Mouse (Mus musculus): ENCODE data around the gene Hmox1. TPM values are rescaled to one million over a fixed set of nuclear protein-coding genes. Genes with fewer than 3 reads are reported as not detected.

Hmox1 gene
- polyA plus RNA-seq, 1 experiment from 2014 or later: 8.2 TPM

- peaks cover 6% of the 10 kb centered on the region for H3K4me1 ChIP-seq (replicated peaks; ENCODE audit: control insufficient read depth, insufficient read depth, low read length)
These were observed 8.9 kb upstream of the Hmox1 start for GRCm38 (mm10) chr8:75084382-75085064.

DNA sequence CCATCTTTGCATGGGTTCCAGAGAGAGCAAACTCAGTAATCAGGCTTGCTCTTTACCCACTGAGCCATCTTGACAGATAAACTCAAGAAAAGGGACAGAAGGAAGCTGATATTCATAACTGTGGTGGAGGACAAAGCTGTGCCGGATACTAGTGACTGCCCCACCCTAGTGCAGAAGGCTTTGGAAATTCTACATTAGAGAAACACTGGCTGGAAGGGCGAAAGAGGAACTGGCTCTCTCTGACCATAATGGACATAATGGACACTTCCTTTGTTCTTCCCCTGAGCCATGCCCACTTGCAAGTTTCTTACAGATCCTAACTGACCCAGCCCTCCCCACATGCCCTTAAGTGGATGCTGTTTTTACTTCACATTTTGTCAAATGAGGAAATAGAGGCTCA, 7.4 kb upstream of the Hmox1 start:
- H3K4me3 ChIP-seq (replicated peaks; ENCODE audit: low read length): no peak overlapping the region
- 77% methylated on average over 2 of the region's 2 CpGs for WGBS
- no peak for ATAC-seq

More at GRCm38 (mm10) chr8:75084382-75085064, 8.9 kb upstream of the Hmox1 start:
- H3K36me3 ChIP-seq (ENCODE audit: control insufficient read depth, insufficient read depth): no peaks in the 10 kb centered on the region
- H3K9ac ChIP-seq (replicated peaks; ENCODE audit: low read depth, low read length): no peak overlapping the region
- no peak overlapping the region for H3K4me3 ChIP-seq (replicated peaks; ENCODE audit: low read length)
- no peaks in the 10 kb centered on the region for H3K9me3 ChIP-seq (ENCODE audit: control insufficient read depth, low read length)
- no peaks in the 10 kb centered on the region for H3K27me3 ChIP-seq (replicated peaks; ENCODE audit: control insufficient read depth, insufficient read depth, low read length)
- 83% methylated on average over 3 of the region's 3 CpGs for WGBS
- no peak overlapping the region for H3K4me2 ChIP-seq (ENCODE audit: low read length)
- ATAC-seq: no peak
- H3K27ac ChIP-seq (ENCODE audit: low read length): no peak overlapping the region

DNA sequence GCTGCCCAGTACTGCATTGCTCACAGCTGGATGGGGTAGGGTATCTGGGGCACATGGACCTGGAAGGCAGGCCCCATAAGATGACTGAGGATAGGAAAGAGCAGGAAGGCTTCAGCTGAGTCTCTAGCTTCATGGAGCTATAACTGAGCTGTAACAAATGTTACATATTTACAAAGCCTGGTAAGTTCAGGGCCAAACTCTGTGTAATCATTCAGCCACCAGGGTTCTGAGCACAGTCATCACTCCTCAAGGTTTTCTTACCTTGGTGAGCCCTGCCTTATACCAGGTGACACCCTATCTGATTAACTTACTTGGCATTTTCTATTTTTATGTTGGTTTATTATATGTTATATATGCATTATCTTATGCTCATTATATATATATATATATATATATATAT, 6.3 kb upstream of the Hmox1 start:
- no peak overlapping the region for H3K27ac ChIP-seq (ENCODE audit: low read length)
- H3K9ac ChIP-seq (replicated peaks; ENCODE audit: low read depth, low read length): no peak overlapping the region
- ATAC-seq: no peak
- H3K4me1 ChIP-seq (replicated peaks; ENCODE audit: control insufficient read depth, insufficient read depth, low read length): peaks cover 6% of the 10 kb centered on the region
- H3K4me2 ChIP-seq (ENCODE audit: low read length): no peak overlapping the region
- H3K36me3 ChIP-seq (ENCODE audit: control insufficient read depth, insufficient read depth): no peaks in the 10 kb centered on the region
- no peaks in the 10 kb centered on the region for H3K9me3 ChIP-seq (ENCODE audit: control insufficient read depth, low read length)
- H3K4me3 ChIP-seq (replicated peaks; ENCODE audit: low read length): no peak overlapping the region
- no peaks in the 10 kb centered on the region for H3K27me3 ChIP-seq (replicated peaks; ENCODE audit: control insufficient read depth, insufficient read depth, low read length)

More for the DNA sequence above, 7.4 kb upstream of the Hmox1 start:
- H3K4me1 ChIP-seq (replicated peaks; ENCODE audit: control insufficient read depth, insufficient read depth, low read length): peaks cover 6% of the 10 kb centered on the region
- no peaks in the 10 kb centered on the region for H3K27me3 ChIP-seq (replicated peaks; ENCODE audit: control insufficient read depth, insufficient read depth, low read length)
- no peak overlapping the region for H3K4me2 ChIP-seq (ENCODE audit: low read length)
- no peak overlapping the region for H3K27ac ChIP-seq (ENCODE audit: low read length)
- no peaks in the 10 kb centered on the region for H3K36me3 ChIP-seq (ENCODE audit: control insufficient read depth, insufficient read depth)
- H3K9me3 ChIP-seq (ENCODE audit: control insufficient read depth, low read length): no peaks in the 10 kb centered on the region
- no peak overlapping the region for H3K9ac ChIP-seq (replicated peaks; ENCODE audit: low read depth, low read length)

- Histone ChIP-seq H3K4me2 (ENCODE audit: low read length) (peak overlapping the region; percentile 29), H3K4me1 (replicated peaks; ENCODE audit: control insufficient read depth, insufficient read depth, low read length) (peaks cover 6% of the 10 kb centered on the region; the same call in 1 of the 2 replicates), H3K27me3 (replicated peaks; ENCODE audit: control insufficient read depth, insufficient read depth, low read length) (no peaks in the 10 kb centered on the region), H3K4me3 (replicated peaks; ENCODE audit: low read length) (no peak overlapping the region), H3K27ac (ENCODE audit: low read length) (no peak overlapping the region), H3K9ac (replicated peaks; ENCODE audit: low read depth, low read length) (peak overlapping the region; percentile 35; the same call in 1 of the 2 replicates), H3K36me3 (ENCODE audit: control insufficient read depth, insufficient read depth) (no peaks in the 10 kb centered on the region), H3K9me3 (ENCODE audit: control insufficient read depth, low read length) (no peaks in the 10 kb centered on the region)
- WGBS: 18% methylated on average over 6 of the region's 6 CpGs
- peak; percentile 24 for ATAC-seq
These were observed 4.2 kb upstream of the Hmox1 start for GRCm38 (mm10) chr8:75088989-75089881.

- no peak overlapping the region for H3K27ac ChIP-seq (ENCODE audit: low read length)
- peaks cover 6% of the 10 kb centered on the region; the same call in 1 of the 2 replicates for H3K4me1 ChIP-seq (replicated peaks; ENCODE audit: control insufficient read depth, insufficient read depth, low read length)
- no peaks in the 10 kb centered on the region for H3K27me3 ChIP-seq (replicated peaks; ENCODE audit: control insufficient read depth, insufficient read depth, low read length)
- no peaks in the 10 kb centered on the region for H3K36me3 ChIP-seq (ENCODE audit: control insufficient read depth, insufficient read depth)
- no peak for ATAC-seq
- no peak overlapping the region for H3K4me2 ChIP-seq (ENCODE audit: low read length)
- H3K9ac ChIP-seq (replicated peaks; ENCODE audit: low read depth, low read length): no peak overlapping the region
- H3K9me3 ChIP-seq (ENCODE audit: control insufficient read depth, low read length): no peaks in the 10 kb centered on the region
- WGBS: 84% methylated on average over 4 of the region's 4 CpGs
- no peak overlapping the region for H3K4me3 ChIP-seq (replicated peaks; ENCODE audit: low read length)
These were observed 2.5 kb upstream of the Hmox1 start for GRCm38 (mm10) chr8:75090781-75091365.

- whole genome bisulfite sequencing: 93% methylated on average over 4 of the region's 4 CpGs
These were observed 9.5 kb downstream of the Hmox1 start for GRCm38 (mm10) chr8:75102956-75103355.

DNA sequence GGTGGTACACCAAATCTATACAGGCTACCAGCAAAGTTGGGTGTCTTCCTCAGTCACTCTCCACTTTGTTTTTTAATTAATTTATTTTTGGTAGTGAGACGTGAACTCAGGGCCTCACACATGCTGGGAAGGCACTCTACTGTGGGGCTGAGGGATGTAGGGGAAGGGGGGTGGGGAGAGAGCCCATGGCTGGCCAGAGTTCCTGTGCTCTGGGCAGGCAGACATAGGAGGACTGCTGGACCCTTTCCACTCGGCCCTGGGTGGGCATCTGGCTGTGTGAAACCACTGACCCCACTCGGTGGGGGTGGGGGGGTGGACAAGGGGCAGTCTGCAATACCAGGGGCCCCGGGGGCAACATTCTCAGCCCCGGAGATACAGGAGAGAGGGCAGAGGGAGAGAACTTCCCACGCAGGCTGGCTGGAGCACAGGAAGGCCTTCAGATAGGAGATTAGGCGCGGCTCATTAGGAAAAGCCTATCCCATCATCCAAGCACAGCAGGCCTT, 10.0 kb downstream of the Hmox1 start:
- no peak overlapping the region for H3K4me3 ChIP-seq (replicated peaks; ENCODE audit: low read length)
- H3K36me3 ChIP-seq (ENCODE audit: control insufficient read depth, insufficient read depth): no peaks in the 10 kb centered on the region
- H3K27ac ChIP-seq (ENCODE audit: low read length): no peak overlapping the region
- no peaks in the 10 kb centered on the region for H3K9me3 ChIP-seq (ENCODE audit: control insufficient read depth, low read length)
- 47% methylated on average over 8 of the region's 8 CpGs for WGBS
- no peak overlapping the region for H3K9ac ChIP-seq (replicated peaks; ENCODE audit: low read depth, low read length)
- no peaks in the 10 kb centered on the region for H3K4me1 ChIP-seq (replicated peaks; ENCODE audit: control insufficient read depth, insufficient read depth, low read length)
- no peaks in the 10 kb centered on the region for H3K27me3 ChIP-seq (replicated peaks; ENCODE audit: control insufficient read depth, insufficient read depth, low read length)
- ATAC-seq: no peak
- H3K4me2 ChIP-seq (ENCODE audit: low read length): no peak overlapping the region

More at GRCm38 (mm10) chr8:75102956-75103355, 9.5 kb downstream of the Hmox1 start:
- Histone ChIP-seq H3K27me3 (replicated peaks; ENCODE audit: control insufficient read depth, insufficient read depth, low read length) (no peaks in the 10 kb centered on the region), H3K27ac (ENCODE audit: low read length) (no peak overlapping the region), H3K36me3 (ENCODE audit: control insufficient read depth, insufficient read depth) (no peaks in the 10 kb centered on the region), H3K4me2 (ENCODE audit: low read length) (no peak overlapping the region), H3K9ac (replicated peaks; ENCODE audit: low read depth, low read length) (no peak overlapping the region), H3K4me3 (replicated peaks; ENCODE audit: low read length) (no peak overlapping the region), H3K4me1 (replicated peaks; ENCODE audit: control insufficient read depth, insufficient read depth, low read length) (no peaks in the 10 kb centered on the region), H3K9me3 (ENCODE audit: control insufficient read depth, low read length) (no peaks in the 10 kb centered on the region)
- no peak for ATAC-seq

DNA sequence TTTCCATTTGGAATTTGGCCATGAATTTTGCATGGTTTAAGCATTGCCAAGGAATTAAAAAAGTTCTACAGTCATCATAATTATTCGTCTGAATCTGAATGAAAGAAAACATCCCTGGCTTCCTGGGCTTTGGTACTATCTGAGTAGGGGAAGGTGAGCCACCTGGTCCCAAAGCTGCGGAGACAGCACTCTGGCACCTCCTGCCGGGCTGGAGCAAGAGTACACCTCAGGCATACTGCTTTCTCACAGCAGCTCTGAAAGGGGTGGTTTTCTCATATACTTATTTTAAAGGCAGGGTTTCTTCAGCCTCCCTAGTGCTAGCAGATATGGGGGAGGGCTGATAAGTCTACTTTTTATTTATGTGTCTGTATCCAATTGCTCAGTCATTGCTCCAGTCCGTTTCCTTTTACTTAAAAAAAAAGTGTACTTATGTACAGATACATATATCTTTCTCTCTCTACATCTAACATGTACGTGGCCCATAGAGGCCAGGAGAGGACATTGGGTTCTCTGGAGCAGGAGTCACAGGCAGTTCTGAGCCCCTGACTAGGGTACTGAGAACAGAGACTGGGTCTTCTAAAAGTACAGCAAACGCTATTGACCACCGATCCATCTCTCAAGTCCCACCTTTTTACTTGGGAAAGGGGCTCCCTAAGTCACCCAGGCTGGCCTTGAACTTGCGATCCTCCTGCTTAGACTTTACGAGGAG, 15.3 kb downstream of the Hmox1 start:
- peak overlapping the region; percentile 89 for H3K27ac ChIP-seq (ENCODE audit: low read length)
- H3K36me3 ChIP-seq (ENCODE audit: control insufficient read depth, insufficient read depth): no peaks in the 10 kb centered on the region
- 0% methylated on average over 9 of the region's 9 CpGs for WGBS
- H3K27me3 ChIP-seq (replicated peaks; ENCODE audit: control insufficient read depth, insufficient read depth, low read length): no peaks in the 10 kb centered on the region
- ATAC-seq: peak; percentile 73
- H3K9ac ChIP-seq (replicated peaks; ENCODE audit: low read depth, low read length): peak overlapping the region; percentile 81
- no peaks in the 10 kb centered on the region for H3K9me3 ChIP-seq (ENCODE audit: control insufficient read depth, low read length)
- peaks cover 11% of the 10 kb centered on the region for H3K4me1 ChIP-seq (replicated peaks; ENCODE audit: control insufficient read depth, insufficient read depth, low read length)
- H3K4me3 ChIP-seq (replicated peaks; ENCODE audit: low read length): peak overlapping the region; percentile 78
- H3K4me2 ChIP-seq (ENCODE audit: low read length): peak overlapping the region; percentile 79
